Mouse (Mus musculus): ENCODE results near the gene Trabd2b. TPM values are rescaled to one million over a fixed set of nuclear protein-coding genes. Genes with fewer than 3 reads are reported as not detected.

Gene Trabd2b
- polyA plus RNA-seq, 1 experiment from 2014 or later = 1.8 TPM

- no peak for DNase-seq (ENCODE audit: low spot score)
- Histone ChIP-seq H3K36me3 (no peaks in the 10 kb centered on the region), H3K9me3 (replicated peaks) (no peaks in the 10 kb centered on the region), H3K4me1 (peaks cover 17% of the 10 kb centered on the region; the same call in 1 of the 2 replicates), H3K27ac (replicated peaks) (no peak overlapping the region), H3K27me3 (ENCODE audit: low read depth, poor library complexity, severe bottlenecking) (no peaks in the 10 kb centered on the region), H3K4me3 (no peak overlapping the region)
Measured at GRCm38 (mm10) chr4:114513149-114513548, 106.6 kb downstream of the Trabd2b start.

GRCm38 (mm10) chr4:114515330-114515771 is 108.8 kb downstream of the Trabd2b start:
- Histone ChIP-seq H3K4me1 (peaks cover 17% of the 10 kb centered on the region; the same call in 1 of the 2 replicates), H3K27me3 (ENCODE audit: low read depth, poor library complexity, severe bottlenecking) (no peaks in the 10 kb centered on the region), H3K4me3 (no peak overlapping the region), H3K36me3 (no peaks in the 10 kb centered on the region), H3K27ac (replicated peaks) (no peak overlapping the region), H3K9me3 (replicated peaks) (no peaks in the 10 kb centered on the region)
- no peak for DNase-seq (ENCODE audit: low spot score)
- whole genome bisulfite sequencing = 70% methylated on average over 5 of the region's 5 CpGs

- Histone ChIP-seq H3K27me3 (ENCODE audit: low read depth, poor library complexity, severe bottlenecking) (no peaks in the 10 kb centered on the region), H3K4me3 (no peak overlapping the region), H3K4me1 (peaks cover 17% of the 10 kb centered on the region; the same call in 1 of the 2 replicates), H3K36me3 (no peaks in the 10 kb centered on the region), H3K27ac (replicated peaks) (0 out of 2 replicates have a peak overlapping the region, but pooled peaks have one; percentile 23), H3K9me3 (replicated peaks) (no peaks in the 10 kb centered on the region)
- WGBS = 64% methylated on average over 4 of the region's 4 CpGs
- DNase-seq (ENCODE audit: low spot score) = no peak
Measured at GRCm38 (mm10) chr4:114516651-114517050, 110.1 kb downstream of the Trabd2b start.

- H3K27me3 ChIP-seq (ENCODE audit: low read depth, poor library complexity, severe bottlenecking) = no peaks in the 10 kb centered on the region
- no peak for DNase-seq (ENCODE audit: low spot score)
- H3K36me3 ChIP-seq = no peaks in the 10 kb centered on the region
- no peaks in the 10 kb centered on the region for H3K9me3 ChIP-seq (replicated peaks)
- WGBS = 85% methylated on average over 3 of the region's 3 CpGs
- peaks cover 17% of the 10 kb centered on the region; the same call in 1 of the 2 replicates for H3K4me1 ChIP-seq
- no peak overlapping the region for H3K27ac ChIP-seq (replicated peaks)
- H3K4me3 ChIP-seq = no peak overlapping the region
Measured at GRCm38 (mm10) chr4:114518061-114518460, 111.5 kb downstream of the Trabd2b start.

- 83% methylated on average over 1 of the region's 1 CpGs for WGBS
- no peak for DNase-seq (ENCODE audit: low spot score)
- Histone ChIP-seq H3K4me1 (peaks cover 17% of the 10 kb centered on the region; the same call in 1 of the 2 replicates), H3K4me3 (no peak overlapping the region), H3K27me3 (ENCODE audit: low read depth, poor library complexity, severe bottlenecking) (no peaks in the 10 kb centered on the region), H3K9me3 (replicated peaks) (no peaks in the 10 kb centered on the region), H3K27ac (replicated peaks) (no peak overlapping the region), H3K36me3 (no peaks in the 10 kb centered on the region)
Measured at GRCm38 (mm10) chr4:114518571-114518970, 112.0 kb downstream of the Trabd2b start.

- no peaks in the 10 kb centered on the region for H3K9me3 ChIP-seq (replicated peaks)
- H3K27me3 ChIP-seq (ENCODE audit: low read depth, poor library complexity, severe bottlenecking) = no peaks in the 10 kb centered on the region
- H3K27ac ChIP-seq (replicated peaks) = no peak overlapping the region
- H3K4me1 ChIP-seq = peaks cover 17% of the 10 kb centered on the region; the same call in 1 of the 2 replicates
- H3K36me3 ChIP-seq = no peaks in the 10 kb centered on the region
- no peak overlapping the region for H3K4me3 ChIP-seq
- no peak for DNase-seq (ENCODE audit: low spot score)
- WGBS = 92% methylated on average over 4 of the region's 4 CpGs
Measured at GRCm38 (mm10) chr4:114519321-114519720, 112.8 kb downstream of the Trabd2b start.

- H3K9me3 ChIP-seq (replicated peaks) = no peaks in the 10 kb centered on the region
- peaks cover 17% of the 10 kb centered on the region; the same call in 1 of the 2 replicates for H3K4me1 ChIP-seq
- H3K4me3 ChIP-seq = no peak overlapping the region
- WGBS = 88% methylated on average over 3 of the region's 3 CpGs
- no peaks in the 10 kb centered on the region for H3K27me3 ChIP-seq (ENCODE audit: low read depth, poor library complexity, severe bottlenecking)
- no peaks in the 10 kb centered on the region for H3K36me3 ChIP-seq
- no peak overlapping the region for H3K27ac ChIP-seq (replicated peaks)
- DNase-seq (ENCODE audit: low spot score) = no peak
Measured at GRCm38 (mm10) chr4:114519966-114520365, 113.4 kb downstream of the Trabd2b start.

GRCm38 (mm10) chr4:114523335-114524188 is 117.0 kb downstream of the Trabd2b start:
- Histone ChIP-seq H3K4me3 (no peak overlapping the region), H3K36me3 (no peaks in the 10 kb centered on the region), H3K27ac (replicated peaks) (no peak overlapping the region), H3K4me1 (no peaks in the 10 kb centered on the region), H3K27me3 (ENCODE audit: low read depth, poor library complexity, severe bottlenecking) (no peaks in the 10 kb centered on the region), H3K9me3 (replicated peaks) (no peaks in the 10 kb centered on the region)
- 82% methylated on average over 5 of the region's 5 CpGs for WGBS
- DNase-seq (ENCODE audit: low spot score) = no peak

- 54% methylated on average over 6 of the region's 6 CpGs for WGBS
- Histone ChIP-seq H3K4me3 (no peak overlapping the region), H3K9me3 (replicated peaks) (no peaks in the 10 kb centered on the region), H3K27me3 (ENCODE audit: low read depth, poor library complexity, severe bottlenecking) (no peaks in the 10 kb centered on the region), H3K27ac (replicated peaks) (peak overlapping the region; percentile 34; the same call in 1 of the 2 replicates), H3K4me1 (peaks cover 15% of the 10 kb centered on the region), H3K36me3 (no peaks in the 10 kb centered on the region)
- no peak for DNase-seq (ENCODE audit: low spot score)
Measured at GRCm38 (mm10) chr4:114531591-114531990, 125.1 kb downstream of the Trabd2b start.

- 82% methylated on average over 4 of the region's 4 CpGs for WGBS
- peaks cover 15% of the 10 kb centered on the region for H3K4me1 ChIP-seq
- DNase-seq (ENCODE audit: low spot score) = no peak
Measured at GRCm38 (mm10) chr4:114533894-114534754, 127.6 kb downstream of the Trabd2b start.

GRCm38 (mm10) chr4:114537376-114537974 is 131.0 kb downstream of the Trabd2b start:
- Histone ChIP-seq H3K27me3 (ENCODE audit: low read depth, poor library complexity, severe bottlenecking) (no peaks in the 10 kb centered on the region), H3K36me3 (no peaks in the 10 kb centered on the region), H3K27ac (replicated peaks) (no peak overlapping the region; the same call in 1 of the 2 replicates), H3K9me3 (replicated peaks) (no peaks in the 10 kb centered on the region), H3K4me3 (no peak overlapping the region), H3K4me1 (no peaks in the 10 kb centered on the region)
- 87% methylated on average over 6 of the region's 6 CpGs for WGBS
- DNase-seq (ENCODE audit: low spot score) = no peak

More at GRCm38 (mm10) chr4:114533894-114534754, 127.6 kb downstream of the Trabd2b start:
- no peaks in the 10 kb centered on the region for H3K9me3 ChIP-seq (replicated peaks)
- no peaks in the 10 kb centered on the region for H3K36me3 ChIP-seq
- no peak overlapping the region for H3K27ac ChIP-seq (replicated peaks)
- no peaks in the 10 kb centered on the region for H3K27me3 ChIP-seq (ENCODE audit: low read depth, poor library complexity, severe bottlenecking)
- no peak overlapping the region for H3K4me3 ChIP-seq

- Histone ChIP-seq H3K36me3 (no peaks in the 10 kb centered on the region), H3K27ac (replicated peaks) (no peak overlapping the region), H3K4me1 (no peaks in the 10 kb centered on the region), H3K4me3 (no peak overlapping the region), H3K27me3 (ENCODE audit: low read depth, poor library complexity, severe bottlenecking) (no peaks in the 10 kb centered on the region), H3K9me3 (replicated peaks) (no peaks in the 10 kb centered on the region)
- no peak for DNase-seq (ENCODE audit: low spot score)
- 87% methylated on average over 7 of the region's 7 CpGs for WGBS
Measured at GRCm38 (mm10) chr4:114540031-114540430, 133.5 kb downstream of the Trabd2b start.

Data from midbrain, embryonic 10.5 days (tissue).